Mouse (Mus musculus) thymus, adult 2 months (tissue): ENCODE results near the gene Hacd1.

Experiments used
- CTCF ChIP-seq: fragments of 200-500 bp; IDR thresholded peaks from 2 replicates; pipeline ENCODE4 v1.5.1; 2012; ENCODE audit warnings: mild to moderate bottlenecking, control low read depth, low read length, moderate library complexity, borderline replicate concordance; ENCODE audit not compliant: control insufficient read depth, poor library complexity, insufficient read depth; ENCODE audit errors: extremely low read depth
- POLR2A ChIP-seq: fragments of 200-500 bp; IDR thresholded peaks from 2 replicates; pipeline ENCODE4 v1.6.1; 2012; ENCODE audit warnings: mild to moderate bottlenecking, low read length, control low read depth, moderate library complexity; ENCODE audit not compliant: control insufficient read depth, poor library complexity, insufficient read depth; ENCODE audit errors: extremely low read depth

GRCm38 (mm10) chr2:13960136-13960535, 95.8 kb downstream of the Hacd1 start:
- TF ChIP-seq CTCF = no peak
- TF ChIP-seq POLR2A = no peak
